Mouse (Mus musculus): ENCODE data around the gene Akap8.

- TF ChIP-seq POLR2A (IDR thresholded peaks at IDR 0.05; ENCODE audit: control insufficient read depth in 1 of 2, insufficient read depth in 1 of 2, low read depth in 1 of 2, low read length in 2 of 2, poor library complexity in 1 of 2): peak; percentile 92 to 94
- peak; percentile 92 for TF ChIP-seq SIN3A (IDR thresholded peaks at IDR 0.05; ENCODE audit: low read length)
- no peak; the same call in 1 of the 2 replicates for TF ChIP-seq KAT2A (conservative IDR thresholded peaks at IDR 0.05; ENCODE audit: low read depth, low read length)
- no peak for TF ChIP-seq ZNF384 (IDR thresholded peaks at IDR 0.05; ENCODE audit: low read depth, low read length)
- TF ChIP-seq NELFE (IDR thresholded peaks at IDR 0.05; ENCODE audit: low read depth, low read length): peak; percentile 82
- TF ChIP-seq BHLHE40 (IDR thresholded peaks at IDR 0.05; ENCODE audit: borderline replicate concordance, low read depth, low read length): no peak
- peak; percentile 98 for TF ChIP-seq MXI1 (IDR thresholded peaks at IDR 0.05; ENCODE audit: low read depth, low read length)
- TF ChIP-seq CTCF (IDR thresholded peaks at IDR 0.05 in 2 of 3, conservative IDR thresholded peaks at IDR 0.05 in 1 of 3; ENCODE audit: control insufficient read depth in 1 of 3, insufficient read depth in 1 of 3, low read depth in 2 of 3, low read length in 3 of 3, poor library complexity in 1 of 3, severe bottlenecking in 1 of 3): no peak
These were observed 29.4 kb upstream of the Akap8 start, which contains the start of gene Akap8l for GRCm38 (mm10) chr17:32350382-32350983.
